Mouse (Mus musculus) midbrain, postnatal 0 days (tissue): ENCODE measurements around the gene Yif1b. TPM values are rescaled to one million over a fixed set of nuclear protein-coding genes. Genes with fewer than 3 reads are reported as not detected.
"Not testable (repeated sequence)": the region's sequence is repeated elsewhere in the genome, so short reads cannot be mapped to it uniquely, and the experiment has no call there.

Experiments used
- ATAC-seq: fragments of 200-750 bp; cut with Nextera tagmentation; 2 replicates; pipeline ENCODE4 v1.8.0; 2017; ENCODE audit warnings: moderate number of reproducible peaks, mild to moderate bottlenecking, moderate TSS enrichment, moderate library complexity; ENCODE audit not compliant: low FRiP score
- DNase-seq: peaks from one replicate; pipeline ENCODE4 v3.0.0-alpha.2; 2015; ENCODE audit warnings: low spot score
- H3K27ac ChIP-seq: fragments of 300-500 bp; sonication (generic); 2 replicates; pipeline ENCODE4 v1.5.1; 2014; ENCODE audit warnings: low read depth, mild to moderate bottlenecking, low read length, mixed read lengths
- H3K27me3 ChIP-seq: fragments of 300-500 bp; sonication (generic); 2 replicates; pipeline ENCODE4 v1.6.1; 2014; ENCODE audit warnings: low read length, control low read depth, mixed read lengths; ENCODE audit not compliant: insufficient read depth
- H3K36me3 ChIP-seq: fragments of 300-500 bp; sonication (generic); 2 replicates; pipeline ENCODE4 v1.6.1; 2014; ENCODE audit warnings: low read length, control low read depth, mixed read lengths; ENCODE audit not compliant: insufficient read depth
- H3K4me1 ChIP-seq: fragments of 300-500 bp; sonication (generic); 2 replicates; pipeline ENCODE4 v1.6.1; 2014; ENCODE audit warnings: mild to moderate bottlenecking, control low read depth, antibody characterized with exemption, low read length, mixed read lengths; ENCODE audit not compliant: insufficient read depth
- H3K4me2 ChIP-seq: fragments of 300-500 bp; sonication (generic); 2 replicates; pipeline ENCODE4 v1.6.1; 2014; ENCODE audit warnings: low read depth, mild to moderate bottlenecking, low read length, mixed read lengths; ENCODE audit not compliant: poor library complexity, severe bottlenecking
- H3K4me3 ChIP-seq: fragments of 300-500 bp; sonication (generic); 2 replicates; pipeline ENCODE4 v1.5.1; 2014; ENCODE audit warnings: low read depth, mild to moderate bottlenecking, low read length, moderate library complexity
- H3K9ac ChIP-seq: fragments of 300-500 bp; sonication (generic); replicated peaks from 2 replicates; pipeline ENCODE4 v1.6.1; 2014; ENCODE audit warnings: mild to moderate bottlenecking, low read length, moderate library complexity, mixed read lengths; ENCODE audit not compliant: poor library complexity, severe bottlenecking
- H3K9me3 ChIP-seq: fragments of 300-500 bp; sonication (generic); 2 replicates; pipeline ENCODE4 v1.6.1; 2016; ENCODE audit warnings: low read length, control low read depth
- CTCF ChIP-seq: IDR thresholded peaks from 2 replicates; pipeline ENCODE4 v1.5.1; 2016; ENCODE audit warnings: antibody characterized with exemption, mild to moderate bottlenecking
- WGBS: fragments of 180-500 bp; shearing (Covaris S2); extraction: QIAGEN DNeasy Blood & Tissue Kit; methylation state at CpG from one replicate; pipeline ENCODE4 v1.1.7; 2014; 5-methylcytosine and 5-hydroxymethylcytosine counted together
- polyA plus RNA-seq: library from polyadenylated mRNA; unstranded; fragments of >200 nt; fragmentation: Nextera tagmentation; extraction: Ambion mirVana; gene quantifications from 2 replicates; pipeline ENCODE4 v1.2.1, GENCODE M21; 2015
- total RNA-seq: library from RNA; depleted of rRNA; stranded (reverse); fragments of >200 nt; gene quantifications from 2 replicates; pipeline ENCODE4 v1.2.3, GENCODE M21; 2014; rRNA removed

The Yif1b gene
- 121 and 127 TPM in 2 replicates for total RNA-seq
- 122 and 140 TPM in 2 replicates for polyA plus RNA-seq

DNA sequence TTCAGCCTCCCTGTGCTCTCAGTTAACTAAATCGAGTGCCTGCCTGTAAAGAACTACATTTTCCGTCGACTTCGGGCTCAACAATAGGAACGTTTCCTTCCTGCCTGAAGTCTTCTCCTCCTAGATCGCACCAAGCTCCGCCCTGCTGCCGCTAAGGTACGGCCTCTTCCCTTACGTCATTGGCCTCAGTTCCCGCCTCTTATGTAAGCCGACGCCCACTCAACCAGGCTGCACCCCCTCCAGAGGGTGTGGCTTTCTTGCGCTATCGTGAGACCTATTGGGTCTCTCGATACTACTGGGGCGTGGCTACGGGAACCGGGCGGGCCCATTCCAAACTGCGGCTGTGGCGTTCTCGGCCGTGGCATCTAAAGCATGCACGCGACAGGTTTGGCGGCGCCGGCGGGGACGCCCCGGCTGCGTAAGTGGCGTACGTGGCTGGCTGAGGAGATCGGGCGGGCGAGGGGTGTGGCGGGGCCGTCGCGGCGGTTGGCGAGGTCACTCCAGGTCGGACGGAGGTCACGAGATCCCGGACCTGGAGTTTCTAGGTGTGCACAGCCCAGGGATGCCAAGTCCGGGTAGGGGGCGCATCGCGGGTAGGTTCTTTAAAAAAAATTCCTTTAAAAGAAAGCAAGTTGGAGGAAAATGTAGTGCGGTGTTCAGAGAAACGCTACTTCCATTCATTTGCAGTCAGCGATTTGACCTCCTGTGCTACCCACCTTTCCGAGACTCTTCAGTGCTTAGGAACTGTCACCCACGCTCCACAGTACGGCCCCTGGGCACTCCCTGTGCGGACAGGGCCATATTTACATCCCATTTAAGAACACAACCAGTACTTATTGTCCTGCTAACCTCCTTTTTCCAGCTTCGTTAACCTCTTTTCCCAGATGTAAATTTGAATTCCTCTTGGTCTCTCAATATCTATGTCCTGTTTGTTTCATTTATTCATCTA is at the start of gene Yif1b:
Gene Yif1b (plus strand): TSS at position 311 of the 949 bp plus-strand sequence.
- no peaks in the 10 kb centered on the region for H3K9me3 ChIP-seq
- peak within 1 kb of the TSS; percentile 58 for H3K4me2 ChIP-seq
- H3K9ac ChIP-seq, result peak within 1 kb of the TSS; percentile 55
- H3K4me1 ChIP-seq, result peaks cover 2% of the 10 kb centered on the region; the same call in 1 of the 2 replicates
- WGBS, result under 1% methylated on average over 60 of the region's 60 CpGs
- peak; percentile 43 for TF ChIP-seq CTCF
- peak; percentile 98 for ATAC-seq
- peak; percentile 100 for DNase-seq
- H3K36me3 ChIP-seq, result 0 out of 2 replicates have a peak, but pooled peaks cover 2% of the 10 kb centered on the region
- H3K27me3 ChIP-seq, result no peaks in the 10 kb centered on the region; the same call in 1 of the 2 replicates
- H3K27ac ChIP-seq, result peak within 1 kb of the TSS; percentile 77
- H3K4me3 ChIP-seq, result peak within 1 kb of the TSS; percentile 43

GRCm38 (mm10) chr7:29194230-29194629 is 43.9 kb upstream of the Yif1b start:
- not testable (repeated sequence) for H3K27me3 ChIP-seq, H3K4me3 ChIP-seq, ATAC-seq, H3K36me3 ChIP-seq, H3K4me2 ChIP-seq, H3K27ac ChIP-seq, H3K9ac ChIP-seq, H3K9me3 ChIP-seq, H3K4me1 ChIP-seq, DNase-seq
- 93% methylated on average over 1 of the region's 1 CpGs for WGBS

GRCm38 (mm10) chr7:29202577-29202976 is 35.6 kb upstream of the Yif1b start:
- Histone ChIP-seq H3K4me1 (no peaks in the 10 kb centered on the region), H3K4me3 (no peak overlapping the region), H3K9me3 (no peaks in the 10 kb centered on the region), H3K9ac (no peak overlapping the region), H3K27me3 (no peaks in the 10 kb centered on the region), H3K27ac (no peak overlapping the region), H3K36me3 (no peaks in the 10 kb centered on the region), H3K4me2 (no peak overlapping the region)
- no peak for DNase-seq
- no peak for ATAC-seq
- 79% methylated on average over 6 of the region's 6 CpGs for WGBS
- no peak for TF ChIP-seq CTCF

DNA sequence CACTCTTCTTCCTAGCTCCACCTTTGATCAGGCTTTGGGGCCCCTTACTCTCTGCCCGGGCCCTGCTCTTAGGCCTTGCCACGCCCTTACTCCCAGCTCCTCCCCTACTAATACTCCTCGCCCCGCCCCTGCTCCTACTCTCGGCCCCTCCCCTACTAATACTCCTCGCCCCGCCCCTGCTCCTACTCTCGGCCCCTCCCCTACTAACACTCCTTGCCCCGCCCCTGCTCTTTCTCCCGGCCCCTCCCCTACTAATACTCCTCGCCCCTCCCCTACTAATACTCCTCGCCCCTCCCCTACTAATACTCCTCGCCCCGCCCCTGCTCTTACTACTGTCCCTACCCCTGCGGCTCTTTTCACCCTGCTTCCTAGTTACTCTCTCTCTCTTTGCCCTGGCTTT is 27.1 kb upstream of the Yif1b start:
- not testable (repeated sequence) for H3K36me3 ChIP-seq, H3K9ac ChIP-seq, H3K27me3 ChIP-seq, ATAC-seq, H3K9me3 ChIP-seq, DNase-seq, H3K4me1 ChIP-seq, H3K27ac ChIP-seq
- peak overlapping the region; percentile 29; the same call in 1 of the 2 replicates for H3K4me3 ChIP-seq
- WGBS, result 26% methylated on average over 15 of the region's 15 CpGs
- H3K4me2 ChIP-seq, result peak overlapping the region; percentile 52

DNA sequence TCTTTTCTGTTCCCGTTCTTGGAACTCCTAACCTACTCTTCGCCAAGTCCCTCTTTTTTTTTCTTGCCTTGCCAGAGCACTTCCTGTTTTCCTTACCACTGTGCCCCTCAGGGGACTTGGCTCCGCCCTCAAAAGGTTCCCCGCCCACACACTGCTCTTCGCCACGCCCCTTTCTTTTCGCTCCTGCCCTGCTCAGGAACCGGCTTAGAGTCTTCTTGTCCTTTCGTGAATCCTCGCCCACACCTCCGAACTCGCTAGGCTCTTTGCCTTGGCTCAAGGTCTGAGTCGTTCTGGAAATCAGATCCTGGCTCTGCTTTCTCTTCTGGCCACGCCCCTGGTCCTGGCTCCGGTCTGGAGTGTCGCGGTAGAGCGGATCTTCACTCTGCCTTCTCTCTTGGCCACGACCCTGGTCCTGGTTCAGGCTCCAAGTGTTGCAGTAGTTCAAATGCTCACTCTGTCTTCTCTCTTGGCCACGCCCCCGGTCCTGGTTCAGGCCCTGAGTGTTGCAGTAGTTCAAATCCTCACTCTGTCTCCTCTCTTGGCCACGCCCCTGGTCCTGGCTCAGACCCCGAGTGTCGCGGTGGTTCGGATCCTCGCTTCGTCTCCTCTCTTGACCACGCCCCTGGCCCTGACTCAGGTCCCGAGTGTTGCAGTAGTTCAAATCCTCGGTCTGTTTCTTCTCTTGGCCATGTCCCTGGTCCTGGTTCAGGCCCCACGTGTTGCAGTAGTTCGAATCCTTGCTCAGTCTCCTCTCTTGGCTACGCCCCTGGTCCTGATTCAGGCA is 26.5 kb upstream of the Yif1b start:
- Histone ChIP-seq H3K36me3 (no peaks in the 10 kb centered on the region), H3K9ac (peak overlapping the region; percentile 24; the same call in 1 of the 2 replicates), H3K27me3 (no peaks in the 10 kb centered on the region), H3K9me3 (no peaks in the 10 kb centered on the region), H3K4me3 (peak overlapping the region; percentile 29), H3K4me2 (peak overlapping the region; percentile 52), H3K4me1 (no peaks in the 10 kb centered on the region), H3K27ac (0 out of 2 replicates have a peak overlapping the region, but pooled peaks have one; percentile 38)
- TF ChIP-seq CTCF, result no peak
- ATAC-seq, result no peak
- WGBS, result 6% methylated on average over 34 of the region's 34 CpGs
- peak; percentile 69 for DNase-seq
